Mouse (Mus musculus): ENCODE results near the gene Dynll1.
A peak's percentile ranks its signal among the peaks of the same experiment; 100 is the strongest.
"Not testable (repeated sequence)": the region's sequence is repeated elsewhere in the genome, so short reads cannot be mapped to it uniquely, and the experiment has no call there.

Gene Dynll1

GRCm38 (mm10) chr5:115312816-115313667, 12.2 kb upstream of the Dynll1 start:
- no peak for DNase-seq (ENCODE audit: low read depth, low spot score)

- DNase-seq (ENCODE audit: low read depth, low spot score): no peak
These were observed 11.6 kb upstream of the Dynll1 start for GRCm38 (mm10) chr5:115312354-115312753.

GRCm38 (mm10) chr5:115302190-115302589, 1.4 kb upstream of the Dynll1 start:
- DNase-seq (ENCODE audit: low read depth, low spot score): not testable (repeated sequence)

GRCm38 (mm10) chr5:115301615-115302014, 816 bp upstream of the Dynll1 start:
- no peak for DNase-seq (ENCODE audit: low read depth, low spot score)

- DNase-seq (ENCODE audit: low read depth, low spot score): peak; percentile 87
These were observed 609 bp downstream of the Dynll1 start for GRCm38 (mm10) chr5:115300035-115300744.

GRCm38 (mm10) chr5:115296347-115296746, 4.5 kb downstream of the Dynll1 start:
- no peak for DNase-seq (ENCODE audit: low read depth, low spot score)

- DNase-seq (ENCODE audit: low read depth, low spot score): peak; percentile 69
These were observed 6.6 kb downstream of the Dynll1 start for GRCm38 (mm10) chr5:115294173-115294572.

GRCm38 (mm10) chr5:115284735-115285134, 16.1 kb downstream of the Dynll1 start:
- no peak for DNase-seq (ENCODE audit: low read depth, low spot score)

GRCm38 (mm10) chr5:115280050-115280687, 20.6 kb downstream of the Dynll1 start:
- DNase-seq (ENCODE audit: low read depth, low spot score): peak; percentile 69

- DNase-seq (ENCODE audit: low read depth, low spot score): peak; percentile 81
These were observed 21.4 kb downstream of the Dynll1 start, which contains the start of gene Coq5 for GRCm38 (mm10) chr5:115279226-115280049. TSS of gene Coq5 (plus strand) at chr5:115279666.

- DNase-seq (ENCODE audit: low read depth, low spot score): no peak
These were observed 22.0 kb downstream of the Dynll1 start for GRCm38 (mm10) chr5:115278785-115279184.

- DNase-seq (ENCODE audit: low read depth, low spot score): no peak
These were observed 22.7 kb downstream of the Dynll1 start for GRCm38 (mm10) chr5:115278053-115278452.

- peak; percentile 97 for DNase-seq (ENCODE audit: low read depth, low spot score)
These were observed 24.8 kb downstream of the Dynll1 start for GRCm38 (mm10) chr5:115275998-115276397.

- no peak for DNase-seq (ENCODE audit: low read depth, low spot score)
These were observed 26.0 kb downstream of the Dynll1 start for GRCm38 (mm10) chr5:115274771-115275170.

GRCm38 (mm10) chr5:115274353-115274752, 26.4 kb downstream of the Dynll1 start:
- DNase-seq (ENCODE audit: low read depth, low spot score): no peak

- DNase-seq (ENCODE audit: low read depth, low spot score): no peak
These were observed 27.2 kb downstream of the Dynll1 start for GRCm38 (mm10) chr5:115273549-115274135.

- DNase-seq (ENCODE audit: low read depth, low spot score): peak; percentile 99
These were observed 27.8 kb downstream of the Dynll1 start, which contains the start of gene Rnf10 for GRCm38 (mm10) chr5:115272812-115273548. TSS of gene Rnf10 (minus strand) at chr5:115272898.

GRCm38 (mm10) chr5:115271931-115272811, 28.6 kb downstream of the Dynll1 start:
- DNase-seq (ENCODE audit: low read depth, low spot score): peak; percentile 86

- no peak for DNase-seq (ENCODE audit: low read depth, low spot score)
These were observed 30.8 kb downstream of the Dynll1 start for GRCm38 (mm10) chr5:115269969-115270368.
